Mouse (Mus musculus) midbrain, embryonic 10.5 days (tissue): ENCODE data around the gene Zfp354c. TPM values are rescaled to one million over a fixed set of nuclear protein-coding genes. Genes with fewer than 3 reads are reported as not detected.

Experiments used
- DNase-seq: peaks from one replicate; pipeline ENCODE4 v3.0.0-alpha.2; 2017; ENCODE audit warnings: low spot score
- H3K27ac ChIP-seq: fragments of 300-500 bp; sonication (generic); replicated peaks from 2 replicates; pipeline ENCODE4 v1.5.1; 2016; ENCODE audit warnings: mild to moderate bottlenecking
- H3K27me3 ChIP-seq: fragments of 300-500 bp; sonication (generic); 2 replicates; pipeline ENCODE4 v1.6.1; 2016; ENCODE audit warnings: low read depth, mild to moderate bottlenecking; ENCODE audit not compliant: poor library complexity, severe bottlenecking
- H3K36me3 ChIP-seq: fragments of 300-500 bp; sonication (generic); 2 replicates; pipeline ENCODE4 v1.6.1; 2016; ENCODE audit warnings: mild to moderate bottlenecking, moderate library complexity
- H3K4me1 ChIP-seq: fragments of 300-500 bp; sonication (generic); 2 replicates; pipeline ENCODE4 v1.6.1; 2016
- H3K4me3 ChIP-seq: fragments of 300-500 bp; sonication (generic); 2 replicates; pipeline ENCODE4 v1.5.1; 2016; ENCODE audit warnings: mild to moderate bottlenecking, moderate library complexity
- H3K9me3 ChIP-seq: fragments of 300-500 bp; sonication (generic); replicated peaks from 2 replicates; pipeline ENCODE4 v1.6.1; 2016; ENCODE audit warnings: mild to moderate bottlenecking
- WGBS: fragments of 180-500 bp; shearing (Covaris S2); methylation state at CpG from one replicate; pipeline ENCODE4 v1.1.7; 2016; 5-methylcytosine and 5-hydroxymethylcytosine counted together
- polyA plus RNA-seq: library from polyadenylated mRNA; unstranded; fragments of >200 nt; fragmentation: Nextera tagmentation; extraction: Ambion mirVana; gene quantifications from 2 replicates; pipeline ENCODE4 v1.2.1, GENCODE M21; 2016

The Zfp354c gene
- 29.4 and 37.8 TPM in 2 replicates for polyA plus RNA-seq

DNA sequence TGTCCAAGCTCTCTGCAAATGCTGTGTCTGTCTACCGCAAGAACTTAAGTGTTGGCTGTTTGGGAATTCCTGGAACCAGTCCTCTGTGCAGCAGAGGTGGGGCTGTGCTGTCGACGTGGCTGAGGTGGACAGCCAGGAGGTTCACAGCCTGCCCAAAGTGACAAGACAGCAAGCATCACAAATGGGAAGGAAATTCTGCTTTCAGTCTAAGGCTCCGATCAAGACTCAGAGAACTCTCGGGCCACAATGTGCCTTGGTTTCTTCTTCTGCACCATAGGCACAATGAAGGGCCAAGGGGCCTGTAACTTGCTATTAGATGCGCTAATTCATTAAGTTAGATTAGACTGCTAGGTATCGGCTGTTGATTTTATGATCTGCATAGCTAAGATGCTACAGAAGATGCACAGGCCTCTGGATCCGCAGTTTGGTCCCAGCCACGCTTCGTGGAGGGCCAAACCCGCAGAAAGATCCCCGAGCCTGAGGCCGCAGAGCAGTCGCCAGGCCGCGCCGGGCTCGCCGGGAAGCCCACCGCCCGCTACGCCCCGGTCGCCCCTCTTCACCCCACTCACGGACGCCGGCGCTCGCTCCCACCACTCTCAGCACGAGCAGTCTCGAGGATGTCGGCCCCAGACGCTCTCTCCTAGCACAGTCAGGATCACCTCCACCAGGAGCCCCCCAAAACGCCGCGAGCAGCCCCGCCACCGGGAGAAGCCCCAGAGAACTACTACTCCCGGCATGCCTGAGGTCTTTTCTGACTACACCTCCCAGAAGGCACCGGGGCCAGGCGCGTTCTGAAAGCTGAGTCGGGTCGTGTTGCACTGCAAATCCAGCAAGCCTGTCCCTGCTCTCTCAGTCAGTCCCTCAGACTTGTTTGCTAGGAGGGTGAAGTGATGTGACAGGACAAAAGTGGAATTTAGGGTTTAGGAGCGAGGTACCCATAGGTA is at the start of gene Zfp354c:
Gene Zfp354c, minus strand, starts transcription at position 715 of the 944 bp plus-strand sequence.
- WGBS: 1% methylated on average over 45 of the region's 45 CpGs
- H3K4me3 ChIP-seq: peak within 1 kb of the TSS; percentile 88
- peaks cover 14% of the 10 kb centered on the region for H3K4me1 ChIP-seq
- DNase-seq: peak; percentile 89
- H3K9me3 ChIP-seq: peaks cover under 1% of the 10 kb centered on the region; the same call in 1 of the 2 replicates
- H3K36me3 ChIP-seq: peaks cover 40% of the 10 kb centered on the region
- H3K27me3 ChIP-seq: no peaks in the 10 kb centered on the region
- H3K27ac ChIP-seq: peak within 1 kb of the TSS; percentile 95

DNA sequence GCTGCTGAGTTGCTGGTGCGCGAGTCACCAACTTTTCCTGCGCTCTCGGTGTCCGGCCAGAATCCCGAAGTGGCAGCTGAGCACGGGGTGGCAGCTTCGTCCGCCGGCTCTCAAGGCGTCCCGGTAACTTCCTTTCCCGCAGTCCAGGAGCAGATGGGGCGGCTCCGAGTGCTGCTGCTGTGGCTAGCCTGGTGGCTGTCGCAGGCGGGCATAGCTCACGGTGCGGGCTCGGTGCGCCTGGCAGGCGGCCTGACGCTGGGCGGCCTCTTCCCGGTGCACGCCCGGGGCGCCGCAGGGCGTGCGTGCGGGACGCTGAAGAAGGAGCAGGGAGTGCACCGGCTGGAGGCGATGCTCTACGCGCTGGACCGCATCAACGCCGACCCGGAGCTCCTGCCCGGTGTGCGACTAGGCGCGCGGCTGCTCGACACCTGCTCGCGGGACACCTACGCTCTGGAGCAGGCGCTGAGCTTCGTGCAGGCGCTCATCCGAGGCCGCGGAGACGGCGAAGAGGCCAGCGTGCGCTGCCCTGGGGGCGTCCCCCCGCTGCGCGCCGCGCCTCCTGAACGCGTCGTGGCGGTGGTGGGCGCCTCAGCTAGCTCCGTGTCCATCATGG is 23.6 kb upstream of the Zfp354c start:
- Histone ChIP-seq H3K27me3 (peaks cover 69% of the 10 kb centered on the region), H3K4me1 (peaks cover 44% of the 10 kb centered on the region), H3K9me3 (no peaks in the 10 kb centered on the region), H3K27ac (peak overlapping the region; percentile 59), H3K4me3 (peak overlapping the region; percentile 60), H3K36me3 (no peaks in the 10 kb centered on the region)
- WGBS: under 1% methylated on average over 72 of the region's 72 CpGs
- peak; percentile 43 for DNase-seq

DNA sequence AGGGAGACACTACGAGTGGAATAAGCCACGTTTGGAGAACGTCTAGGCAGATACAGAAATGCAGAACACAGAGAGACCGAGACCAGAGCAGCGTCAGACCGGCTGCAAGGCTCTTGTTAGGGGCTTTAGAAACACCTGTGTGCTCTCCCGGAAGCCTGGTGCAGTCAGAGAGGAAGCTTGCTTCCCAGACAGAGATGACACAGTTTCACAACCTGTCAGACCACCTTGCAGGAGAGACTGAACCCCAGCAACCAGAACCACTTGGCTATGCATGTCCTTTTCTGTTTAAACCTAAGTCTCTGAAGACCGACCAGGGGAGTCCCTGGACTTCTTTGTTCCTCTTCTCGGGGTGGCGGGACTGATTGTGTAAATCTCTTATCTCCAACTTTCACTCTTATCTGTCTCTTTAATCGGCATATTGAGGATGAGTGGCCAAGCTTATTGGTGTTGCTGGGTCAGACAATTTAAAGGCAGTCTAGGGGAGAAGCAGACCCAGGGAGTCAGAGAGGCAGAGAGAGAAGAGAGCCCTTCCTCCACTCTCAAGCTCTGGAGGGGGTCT is 22.7 kb upstream of the Zfp354c start, which contains the start of gene Grm6:
Gene Grm6, plus strand, starts transcription at position 509 of the 559 bp plus-strand sequence.
- WGBS: 4% methylated on average over 11 of the region's 11 CpGs
- peak within 1 kb of the TSS; percentile 59 for H3K27ac ChIP-seq
- H3K4me1 ChIP-seq: peaks cover 44% of the 10 kb centered on the region
- H3K36me3 ChIP-seq: no peaks in the 10 kb centered on the region
- peak within 1 kb of the TSS; percentile 60 for H3K4me3 ChIP-seq
- DNase-seq: no peak
- no peaks in the 10 kb centered on the region for H3K9me3 ChIP-seq
- H3K27me3 ChIP-seq: peaks cover 69% of the 10 kb centered on the region

DNA sequence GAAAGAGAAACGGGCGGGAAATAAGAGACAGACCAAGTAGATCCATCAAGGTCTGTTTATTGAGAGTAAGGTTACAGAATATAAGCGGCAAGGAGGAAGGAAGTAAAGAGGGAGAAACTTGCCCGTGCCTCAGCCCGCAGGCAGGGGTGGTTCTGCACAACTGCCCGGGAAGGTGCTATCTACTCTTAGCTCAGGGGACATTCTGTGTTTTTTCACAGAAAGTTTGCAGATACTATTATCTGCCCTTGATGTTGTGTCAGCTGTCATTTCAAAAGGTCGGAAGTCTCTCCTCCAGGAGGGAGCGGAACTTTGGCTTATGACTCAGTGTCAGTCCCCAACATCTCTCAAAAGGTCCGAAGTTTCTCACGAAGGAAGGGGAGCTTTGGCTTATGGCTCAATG is 21.8 kb upstream of the Zfp354c start:
- no peak overlapping the region for H3K27ac ChIP-seq
- no peaks in the 10 kb centered on the region for H3K36me3 ChIP-seq
- H3K9me3 ChIP-seq: no peaks in the 10 kb centered on the region
- no peak overlapping the region for H3K4me3 ChIP-seq
- peaks cover 69% of the 10 kb centered on the region for H3K27me3 ChIP-seq
- H3K4me1 ChIP-seq: peaks cover 44% of the 10 kb centered on the region
- no peak for DNase-seq
- WGBS: 10% methylated on average over 10 of the region's 10 CpGs

DNA sequence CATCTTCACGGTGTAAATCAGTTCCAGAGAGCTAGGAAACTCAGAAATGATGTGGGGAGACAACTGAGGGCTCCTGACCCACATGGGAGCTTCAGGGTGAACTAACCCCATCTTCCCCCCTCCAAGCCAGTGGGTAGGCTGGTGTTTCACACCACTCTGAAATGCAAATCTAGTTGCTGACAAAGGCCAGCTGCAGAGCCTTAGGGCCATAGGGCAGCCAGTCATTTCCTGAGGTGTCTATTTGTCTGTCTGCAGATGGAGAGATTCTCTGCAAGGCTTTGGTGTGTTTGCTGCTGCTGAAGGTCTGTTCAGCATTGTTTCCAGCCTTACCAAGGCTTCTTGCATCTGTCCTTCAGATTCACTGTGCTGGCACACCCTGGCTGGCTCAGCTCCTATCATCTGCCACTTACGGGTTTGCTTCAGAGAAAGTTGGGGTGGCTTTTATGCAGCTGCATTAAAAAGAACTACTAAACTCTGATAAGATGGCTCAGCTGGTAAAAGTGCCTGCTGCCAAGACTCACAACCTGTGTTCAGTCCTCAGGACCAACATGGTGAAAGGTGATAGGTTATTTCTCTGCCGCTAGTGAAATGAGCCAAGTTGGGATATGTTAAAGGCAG is 21.1 kb upstream of the Zfp354c start:
- Histone ChIP-seq H3K4me3 (no peak overlapping the region), H3K27ac (no peak overlapping the region), H3K4me1 (peaks cover 44% of the 10 kb centered on the region), H3K36me3 (no peaks in the 10 kb centered on the region), H3K9me3 (no peaks in the 10 kb centered on the region), H3K27me3 (peaks cover 67% of the 10 kb centered on the region)
- 33% methylated on average over 3 of the region's 3 CpGs for WGBS
- no peak for DNase-seq

DNA sequence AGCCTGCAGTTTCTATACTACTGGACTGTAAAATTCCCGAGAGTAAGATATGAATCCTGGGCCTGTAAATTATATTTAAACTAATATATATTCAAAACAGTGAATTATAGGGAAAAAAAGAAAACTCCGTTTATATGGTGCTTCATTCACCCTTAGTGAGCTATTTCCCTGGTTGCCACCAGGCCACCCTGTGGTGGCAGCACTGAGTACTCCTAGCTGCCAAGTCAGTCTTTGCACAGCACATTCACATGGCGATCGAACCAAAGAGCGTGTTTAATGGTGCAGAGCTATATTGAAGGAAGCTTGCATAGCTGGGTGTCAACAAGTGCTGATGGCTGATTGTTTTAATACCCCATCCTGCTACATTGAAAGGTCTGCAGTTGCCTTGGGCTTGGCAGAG is 19.5 kb upstream of the Zfp354c start:
- H3K36me3 ChIP-seq: no peaks in the 10 kb centered on the region
- H3K4me3 ChIP-seq: no peak overlapping the region
- H3K9me3 ChIP-seq: no peaks in the 10 kb centered on the region
- peaks cover 40% of the 10 kb centered on the region for H3K4me1 ChIP-seq
- peaks cover 51% of the 10 kb centered on the region for H3K27me3 ChIP-seq
- DNase-seq: no peak
- H3K27ac ChIP-seq: no peak overlapping the region
- 77% methylated on average over 5 of the region's 5 CpGs for WGBS

DNA sequence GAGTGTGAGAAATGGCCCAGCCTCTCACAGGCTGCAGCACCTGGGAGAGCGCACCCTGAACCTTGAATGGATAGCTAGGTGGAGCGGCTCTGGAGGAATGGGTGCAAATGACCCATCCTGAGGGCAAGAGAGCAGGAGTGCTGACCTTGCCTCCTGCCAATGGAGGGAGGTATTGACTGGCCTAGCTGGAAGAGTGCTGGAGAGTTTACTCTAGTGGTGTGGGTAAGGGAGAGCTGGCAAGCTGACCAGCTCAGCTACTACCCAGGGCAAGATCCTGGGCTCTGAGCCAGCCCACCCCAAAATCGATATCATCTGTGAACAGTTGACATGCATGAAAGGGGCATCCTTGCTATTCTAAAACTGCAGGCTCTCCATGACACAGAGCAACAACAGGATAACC is 18.4 kb upstream of the Zfp354c start:
- Histone ChIP-seq H3K9me3 (no peaks in the 10 kb centered on the region), H3K4me1 (peaks cover 37% of the 10 kb centered on the region), H3K27me3 (peaks cover 40% of the 10 kb centered on the region), H3K27ac (no peak overlapping the region), H3K4me3 (no peak overlapping the region), H3K36me3 (no peaks in the 10 kb centered on the region)
- DNase-seq: no peak
- WGBS: 87% methylated on average over 3 of the region's 3 CpGs

DNA sequence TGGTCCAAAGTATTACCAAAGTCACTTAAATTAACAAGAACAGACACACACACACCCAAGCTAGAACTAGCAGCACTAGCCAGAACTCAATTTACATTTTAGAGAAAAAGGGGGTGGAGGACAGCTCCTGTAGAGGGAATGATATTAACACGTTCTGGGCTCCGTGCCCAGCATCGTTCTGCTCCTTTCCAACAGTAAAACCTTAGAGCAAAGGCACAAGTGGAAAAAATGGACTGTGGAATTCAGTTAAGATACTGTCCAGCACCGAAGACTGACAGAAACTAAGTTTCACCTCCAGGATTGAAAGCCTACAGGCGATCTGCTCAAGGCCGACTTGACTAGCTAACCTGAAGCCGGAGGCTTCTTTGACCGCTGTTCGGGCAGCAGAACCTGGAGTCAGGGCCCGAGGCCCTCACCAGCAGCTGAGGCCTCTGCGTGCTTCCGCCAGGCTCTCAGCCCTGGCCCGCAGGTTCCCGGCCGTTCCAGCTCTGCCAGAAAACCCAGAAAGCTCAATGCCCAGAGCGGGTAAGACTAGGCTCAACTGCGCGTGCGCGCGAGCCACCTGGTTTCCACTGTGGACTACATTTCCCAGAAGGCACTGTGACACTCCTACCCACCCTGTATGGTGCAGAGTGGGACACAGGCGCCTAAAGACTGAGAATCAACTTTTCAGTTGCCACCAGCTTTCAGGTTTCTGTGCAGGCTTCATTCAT is 13.7 kb upstream of the Zfp354c start, which contains the start of gene Zfp879:
Gene Zfp879, minus strand, starts transcription at position 530 of the 713 bp plus-strand sequence.
- WGBS: 26% methylated on average over 22 of the region's 22 CpGs
- Histone ChIP-seq H3K36me3 (no peaks in the 10 kb centered on the region), H3K4me3 (peak within 1 kb of the TSS; percentile 57), H3K27ac (peak within 1 kb of the TSS; percentile 87), H3K4me1 (peaks cover 14% of the 10 kb centered on the region), H3K27me3 (no peaks in the 10 kb centered on the region), H3K9me3 (no peaks in the 10 kb centered on the region)
- peak; percentile 91 for DNase-seq

DNA sequence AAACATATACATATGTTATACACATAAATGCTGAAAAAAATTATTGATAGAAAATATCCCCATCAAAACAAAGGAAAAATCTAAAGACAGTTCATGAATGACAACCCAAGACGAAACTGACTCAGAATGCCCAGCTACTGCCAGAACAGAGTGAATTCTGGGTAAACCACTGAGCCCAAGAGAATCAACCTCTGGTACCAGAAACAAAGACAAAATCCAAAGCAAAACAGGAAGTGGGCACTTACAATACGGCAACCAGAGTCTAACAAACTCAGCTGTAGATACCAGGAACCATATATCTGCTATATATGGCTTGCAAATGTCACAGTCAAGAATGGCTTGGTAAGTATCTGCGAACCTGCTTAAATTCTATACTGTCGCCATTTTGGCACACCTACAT is 8.2 kb upstream of the Zfp354c start:
- H3K9me3 ChIP-seq: peaks cover 19% of the 10 kb centered on the region
- peaks cover 4% of the 10 kb centered on the region for H3K4me1 ChIP-seq
- no peak overlapping the region for H3K4me3 ChIP-seq
- no peak overlapping the region for H3K27ac ChIP-seq
- H3K27me3 ChIP-seq: no peaks in the 10 kb centered on the region
- H3K36me3 ChIP-seq: peaks cover 23% of the 10 kb centered on the region
- WGBS: 83% methylated on average over 4 of the region's 4 CpGs
- no peak for DNase-seq

DNA sequence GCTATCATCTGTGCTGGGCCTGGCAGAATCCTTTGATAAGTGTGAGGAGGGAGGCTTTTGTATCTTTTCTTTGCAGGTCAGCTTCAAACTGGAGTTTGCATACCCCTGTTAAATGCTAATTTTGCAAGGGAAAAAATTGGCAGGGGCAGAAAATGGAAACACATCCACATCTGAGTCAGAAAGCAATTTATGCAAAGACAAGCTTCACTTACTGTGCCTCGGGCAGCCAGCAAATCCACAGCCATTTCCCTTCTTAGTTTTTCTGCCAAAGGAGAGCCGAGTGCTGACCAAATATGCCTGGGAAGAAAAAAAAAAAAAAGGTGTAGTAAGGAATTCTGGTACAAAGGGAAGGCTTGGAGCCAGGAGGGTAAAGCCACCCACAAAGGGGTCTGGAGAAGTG is 1.3 kb downstream of the Zfp354c start:
- Histone ChIP-seq H3K27me3 (no peaks in the 10 kb centered on the region), H3K9me3 (no peaks in the 10 kb centered on the region), H3K4me1 (peaks cover 14% of the 10 kb centered on the region), H3K27ac (no peak overlapping the region), H3K4me3 (peak overlapping the region; percentile 88), H3K36me3 (peaks cover 48% of the 10 kb centered on the region)
- WGBS: 76% methylated on average over 2 of the region's 2 CpGs
- no peak for DNase-seq

DNA sequence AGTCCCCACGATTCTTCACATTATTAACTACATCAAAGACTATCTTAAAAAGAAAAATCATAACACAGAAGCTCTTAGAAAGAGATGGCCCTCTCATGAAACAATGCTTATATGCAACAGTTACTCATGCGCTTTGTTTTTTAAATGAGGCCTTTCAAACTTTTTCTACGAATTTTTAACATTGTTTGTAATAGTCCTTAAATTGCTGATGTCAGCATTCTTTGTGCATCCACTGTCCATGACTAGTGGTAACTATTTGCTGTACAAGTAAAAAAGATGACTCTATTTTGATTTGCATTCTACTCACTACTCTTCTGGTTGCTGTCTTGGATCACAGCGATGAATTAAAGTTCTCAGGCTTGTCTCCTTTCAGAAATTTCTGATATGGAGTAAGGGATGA is 13.3 kb downstream of the Zfp354c start:
- Histone ChIP-seq H3K27me3 (no peaks in the 10 kb centered on the region), H3K36me3 (peaks cover 100% of the 10 kb centered on the region), H3K4me1 (no peaks in the 10 kb centered on the region), H3K9me3 (peaks cover 86% of the 10 kb centered on the region), H3K27ac (no peak overlapping the region), H3K4me3 (no peak overlapping the region)
- 96% methylated on average over 4 of the region's 4 CpGs for WGBS
- DNase-seq: no peak

DNA sequence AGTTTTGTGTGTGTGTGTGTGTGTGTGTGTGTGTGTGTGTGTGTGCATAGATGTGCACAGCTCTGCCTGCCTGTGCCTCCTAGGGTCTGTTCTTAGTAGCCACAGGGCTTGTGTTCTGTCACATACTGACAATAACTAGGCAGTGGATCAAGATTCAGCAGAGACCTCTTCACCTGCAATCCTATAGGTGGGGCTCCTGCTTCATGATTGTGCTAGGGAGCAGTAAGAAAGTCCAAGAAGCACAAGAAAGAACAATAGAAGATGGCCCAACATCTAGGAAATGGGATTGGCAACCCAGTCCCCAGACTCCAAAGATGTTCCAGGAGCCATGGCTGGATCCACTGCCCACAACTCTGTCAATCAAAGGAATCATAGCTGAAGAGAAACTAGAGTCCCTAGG is 28.7 kb downstream of the Zfp354c start:
- no peak overlapping the region for H3K4me3 ChIP-seq
- no peaks in the 10 kb centered on the region for H3K4me1 ChIP-seq
- no peaks in the 10 kb centered on the region for H3K27me3 ChIP-seq
- H3K36me3 ChIP-seq: no peaks in the 10 kb centered on the region
- H3K9me3 ChIP-seq: no peaks in the 10 kb centered on the region
- no peak for DNase-seq
- H3K27ac ChIP-seq: no peak overlapping the region
